Mouse (Mus musculus) liver, postnatal 0 days (tissue): Measurements from ENCODE around the gene Lypd5. TPM values are rescaled to one million over a fixed set of nuclear protein-coding genes. Genes with fewer than 3 reads are reported as not detected.
A peak's percentile ranks its signal among the peaks of the same experiment; 100 is the strongest.
"Not testable (repeated sequence)": the region's sequence is repeated elsewhere in the genome, so short reads cannot be mapped to it uniquely, and the experiment has no call there.

Source experiments
- ATAC-seq: fragments of 200-750 bp; cut with Nextera tagmentation; 2 replicates; pipeline ENCODE4 v1.8.0; 2017; ENCODE audit warnings: mild to moderate bottlenecking, moderate library complexity
- DNase-seq: peaks from one replicate; pipeline ENCODE4 v3.0.0-alpha.2; 2016
- H3K27ac ChIP-seq: fragments of 300-500 bp; sonication (generic); 2 replicates; pipeline ENCODE4 v1.5.1; 2014; ENCODE audit warnings: antibody characterized with exemption, moderate library complexity, mild to moderate bottlenecking, low read depth
- H3K27me3 ChIP-seq: fragments of 300-500 bp; sonication (generic); 2 replicates; pipeline ENCODE4 v1.6.1; 2014; ENCODE audit warnings: low read length, control low read depth, mixed read lengths; ENCODE audit not compliant: insufficient read depth
- H3K36me3 ChIP-seq: fragments of 300-500 bp; sonication (generic); replicated peaks from 2 replicates; pipeline ENCODE4 v1.6.1; 2014; ENCODE audit warnings: mild to moderate bottlenecking, control low read depth, low read length, moderate library complexity, mixed read lengths; ENCODE audit not compliant: insufficient read depth
- H3K4me1 ChIP-seq: fragments of 300-500 bp; sonication (generic); 2 replicates; pipeline ENCODE4 v1.6.1; 2014; ENCODE audit warnings: antibody characterized with exemption, mild to moderate bottlenecking, control low read depth; ENCODE audit not compliant: insufficient read depth
- H3K4me2 ChIP-seq: fragments of 300-500 bp; sonication (generic); 2 replicates; pipeline ENCODE4 v1.6.1; 2014; ENCODE audit warnings: low read depth, mild to moderate bottlenecking, low read length, moderate library complexity, mixed read lengths
- H3K4me3 ChIP-seq: fragments of 300-500 bp; sonication (generic); 2 replicates; pipeline ENCODE4 v1.5.1; 2014; ENCODE audit warnings: low read depth, low read length
- H3K9ac ChIP-seq: fragments of 300-500 bp; sonication (generic); replicated peaks from 2 replicates; pipeline ENCODE4 v1.6.1; 2014; ENCODE audit warnings: mild to moderate bottlenecking, moderate library complexity
- H3K9me3 ChIP-seq: fragments of 300-500 bp; sonication (generic); 2 replicates; pipeline ENCODE4 v1.6.1; 2016; ENCODE audit warnings: mild to moderate bottlenecking, control low read depth, low read length, mixed read lengths
- CTCF ChIP-seq: sonication (generic); IDR thresholded peaks from 2 replicates; pipeline ENCODE4 v1.5.1; 2016; ENCODE audit warnings: antibody characterized with exemption, low read depth
- EP300 ChIP-seq: IDR thresholded peaks from 2 replicates; pipeline ENCODE4 v1.6.1; 2016; ENCODE audit warnings: antibody characterized with exemption, low read depth, mild to moderate bottlenecking
- WGBS: fragments of 180-500 bp; shearing (Covaris S2); extraction: QIAGEN DNeasy Blood & Tissue Kit; methylation state at CpG from one replicate; pipeline ENCODE4 v1.1.7; 2014; ENCODE audit not compliant: insufficient replicate concordance; 5-methylcytosine and 5-hydroxymethylcytosine counted together
- polyA plus RNA-seq: library from polyadenylated mRNA; unstranded; fragments of >200 nt; fragmentation: Nextera tagmentation; extraction: Ambion mirVana; gene quantifications from 2 replicates; pipeline ENCODE4 v1.2.1, GENCODE M21; 2015

Gene Lypd5
- polyA plus RNA-seq, 1 experiment from 2014 or later = 0.06 TPM

- no peak for TF ChIP-seq EP300
- TF ChIP-seq CTCF = no peak
- Histone ChIP-seq H3K9ac (no peak overlapping the region), H3K36me3 (no peaks in the 10 kb centered on the region), H3K9me3 (no peaks in the 10 kb centered on the region), H3K27me3 (no peaks in the 10 kb centered on the region), H3K4me3 (no peak overlapping the region), H3K4me2 (peak overlapping the region; percentile 61; the same call in 1 of the 2 replicates), H3K27ac (peak overlapping the region; percentile 78), H3K4me1 (peaks cover 32% of the 10 kb centered on the region)
- DNase-seq = no peak
- ATAC-seq = no peak
- 55% methylated on average over 3 of the region's 3 CpGs for WGBS
Observed at GRCm38 (mm10) chr7:24394054-24394453, 45.1 kb downstream of the Lypd5 start.

DNA sequence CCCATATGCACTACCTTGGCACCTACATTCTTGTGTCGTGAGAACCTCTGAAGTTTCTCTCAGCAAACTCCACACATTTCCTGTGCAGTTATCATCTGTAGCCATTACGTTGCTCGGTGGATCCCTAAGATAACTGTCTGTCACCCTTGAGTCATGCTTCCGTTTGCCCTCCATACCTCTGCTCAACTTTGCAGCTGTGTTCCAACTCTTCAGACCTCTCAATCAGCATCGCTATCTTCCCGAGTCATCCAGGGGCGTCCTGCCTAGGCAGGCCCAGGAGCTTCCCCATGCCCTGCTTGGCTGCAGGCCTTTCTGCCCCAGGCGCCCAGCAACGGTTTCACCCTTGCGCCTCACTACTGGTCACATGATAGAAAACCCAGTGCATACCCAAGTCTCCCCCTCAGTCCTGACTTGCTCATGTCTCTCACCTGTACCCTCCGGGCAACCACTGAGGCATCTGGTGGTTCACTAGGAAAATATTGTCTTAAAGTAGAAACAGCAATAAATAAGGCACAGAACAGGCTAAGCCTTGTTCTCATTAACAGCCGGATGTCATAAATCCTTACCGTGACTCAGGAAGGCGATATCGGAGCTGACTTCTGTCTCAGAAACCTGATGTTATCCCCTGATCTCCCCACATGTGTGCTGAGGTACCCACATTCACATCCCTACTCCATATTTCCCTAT, 45.6 kb downstream of the Lypd5 start:
- peak overlapping the region; percentile 61 for H3K4me2 ChIP-seq
- TF ChIP-seq CTCF = no peak
- peak; percentile 78 for TF ChIP-seq EP300
- peak overlapping the region; percentile 58 for H3K9ac ChIP-seq
- WGBS = 31% methylated on average over 15 of the region's 15 CpGs
- H3K4me3 ChIP-seq = 0 out of 2 replicates have a peak overlapping the region, but pooled peaks have one; percentile 10
- no peaks in the 10 kb centered on the region for H3K27me3 ChIP-seq
- H3K9me3 ChIP-seq = no peaks in the 10 kb centered on the region
- DNase-seq = no peak
- H3K27ac ChIP-seq = peak overlapping the region; percentile 78
- ATAC-seq = peak; percentile 3
- peaks cover 32% of the 10 kb centered on the region for H3K4me1 ChIP-seq
- no peaks in the 10 kb centered on the region for H3K36me3 ChIP-seq

DNA sequence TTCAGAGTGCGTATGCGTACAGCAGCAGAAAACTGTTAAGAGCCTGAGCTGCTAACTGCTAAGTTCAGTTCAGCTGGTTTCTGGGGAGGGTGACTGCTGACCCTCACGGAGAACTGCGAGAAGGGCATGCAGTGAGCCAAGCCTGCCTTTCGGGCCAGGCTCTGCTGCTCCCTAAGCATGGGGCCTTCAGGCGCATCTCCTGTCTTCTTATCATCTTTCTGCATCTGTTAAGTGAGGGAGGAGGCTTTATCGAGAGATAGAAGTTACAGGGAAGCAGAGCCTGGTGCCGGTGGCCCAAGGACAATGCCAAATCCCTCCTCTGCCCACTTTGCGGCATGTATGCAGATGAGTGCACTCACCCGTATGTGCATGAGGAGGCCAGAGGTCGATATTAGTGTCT, 47.8 kb downstream of the Lypd5 start:
- Histone ChIP-seq H3K27ac (peak overlapping the region; percentile 58; the same call in 1 of the 2 replicates), H3K9ac (peak overlapping the region; percentile 18; the same call in 1 of the 2 replicates), H3K4me1 (peaks cover 37% of the 10 kb centered on the region), H3K36me3 (no peaks in the 10 kb centered on the region), H3K9me3 (no peaks in the 10 kb centered on the region), H3K4me3 (no peak overlapping the region), H3K27me3 (no peaks in the 10 kb centered on the region), H3K4me2 (peak overlapping the region; percentile 79)
- TF ChIP-seq EP300 = peak; percentile 82
- TF ChIP-seq CTCF = no peak
- DNase-seq = no peak
- 52% methylated on average over 11 of the region's 11 CpGs for WGBS
- no peak for ATAC-seq

DNA sequence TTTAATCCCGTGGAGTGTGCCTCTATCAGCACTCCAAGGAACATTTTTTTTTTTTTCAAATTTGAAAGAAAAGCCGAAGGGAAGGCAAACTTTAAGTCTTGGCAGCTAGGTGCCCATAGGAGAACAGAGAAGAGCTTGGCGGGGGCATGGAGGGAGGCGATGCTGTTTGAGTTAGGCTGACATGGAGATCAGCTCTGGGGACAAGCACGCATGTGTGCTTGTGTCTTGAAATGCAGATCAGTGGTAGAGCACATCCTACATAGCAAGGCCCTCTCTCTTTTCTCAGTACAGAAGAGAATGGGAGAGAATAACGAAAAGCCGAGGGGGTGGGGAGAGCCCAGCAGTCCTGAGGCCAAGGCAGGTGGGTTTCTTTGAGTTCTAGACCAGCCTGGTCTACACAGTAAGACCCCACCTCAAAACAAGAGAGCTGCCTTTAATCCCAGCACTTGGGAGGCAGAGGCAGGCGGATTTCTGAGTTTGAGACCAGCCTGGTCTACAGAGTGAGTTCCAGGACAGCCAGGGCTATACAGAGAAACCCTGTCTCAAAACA, 49.4 kb downstream of the Lypd5 start:
- peak overlapping the region; percentile 79 for H3K4me2 ChIP-seq
- H3K27ac ChIP-seq = peak overlapping the region; percentile 95

GRCm38 (mm10) chr7:24399256-24400081, 50.5 kb downstream of the Lypd5 start, which contains the start of gene Smg9:
Smg9 (plus strand) TSS chr7:24399619.
- H3K4me2 ChIP-seq = peak within 1 kb of the TSS; percentile 79
- H3K27me3 ChIP-seq = no peaks in the 10 kb centered on the region
- no peaks in the 10 kb centered on the region; the same call in 1 of the 2 replicates for H3K9me3 ChIP-seq
- WGBS = 1% methylated on average over 66 of the region's 66 CpGs
- H3K36me3 ChIP-seq = peaks cover 15% of the 10 kb centered on the region
- peak within 1 kb of the TSS; percentile 66 for H3K9ac ChIP-seq
- DNase-seq (peak; percentile 97), ATAC-seq (peak; percentile 94)
- peaks cover 31% of the 10 kb centered on the region for H3K4me1 ChIP-seq
- peak within 1 kb of the TSS; percentile 51 for H3K4me3 ChIP-seq
- TF ChIP-seq EP300 (no peak), CTCF (no peak)
- peak within 1 kb of the TSS; percentile 95 for H3K27ac ChIP-seq

More for the DNA sequence above, 49.4 kb downstream of the Lypd5 start:
- Histone ChIP-seq H3K27me3 (no peaks in the 10 kb centered on the region), H3K4me1 (peaks cover 33% of the 10 kb centered on the region), H3K4me3 (peak overlapping the region; percentile 51), H3K9ac (peak overlapping the region; percentile 66), H3K9me3 (no peaks in the 10 kb centered on the region; the same call in 1 of the 2 replicates), H3K36me3 (peaks cover 8% of the 10 kb centered on the region)
- DNase-seq = no peak
- TF ChIP-seq EP300 (no peak), CTCF (no peak)
- ATAC-seq = no peak
- WGBS = 81% methylated on average over 8 of the region's 8 CpGs

DNA sequence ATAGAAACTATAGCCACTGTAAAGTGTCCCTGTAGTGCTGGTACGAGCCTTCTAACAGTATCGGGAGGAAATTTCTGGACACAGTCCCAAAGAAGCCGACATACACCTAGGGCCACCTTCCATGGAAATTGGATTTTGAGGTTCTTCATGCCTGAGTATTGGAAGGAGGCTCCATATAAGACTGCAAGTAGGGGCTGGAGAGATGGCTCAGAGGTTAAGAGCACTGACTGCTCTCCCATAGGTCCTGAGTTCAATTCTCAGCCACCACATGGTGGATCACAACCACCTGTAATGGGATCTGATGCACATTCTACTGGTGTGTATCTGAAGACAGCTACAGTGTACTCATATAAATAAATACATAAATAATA, 51.1 kb downstream of the Lypd5 start:
- no peak for TF ChIP-seq CTCF
- no peak for TF ChIP-seq EP300
- no peaks in the 10 kb centered on the region for H3K27me3 ChIP-seq
- peak overlapping the region; percentile 66 for H3K9ac ChIP-seq
- H3K36me3 ChIP-seq = peaks cover 19% of the 10 kb centered on the region
- H3K9me3 ChIP-seq = no peaks in the 10 kb centered on the region; the same call in 1 of the 2 replicates
- H3K4me2 ChIP-seq = peak overlapping the region; percentile 79
- H3K4me1 ChIP-seq = peaks cover 25% of the 10 kb centered on the region
- H3K4me3 ChIP-seq = peak overlapping the region; percentile 51
- ATAC-seq (no peak), DNase-seq (no peak)
- 9% methylated on average over 3 of the region's 3 CpGs for WGBS
- H3K27ac ChIP-seq = peak overlapping the region; percentile 95

DNA sequence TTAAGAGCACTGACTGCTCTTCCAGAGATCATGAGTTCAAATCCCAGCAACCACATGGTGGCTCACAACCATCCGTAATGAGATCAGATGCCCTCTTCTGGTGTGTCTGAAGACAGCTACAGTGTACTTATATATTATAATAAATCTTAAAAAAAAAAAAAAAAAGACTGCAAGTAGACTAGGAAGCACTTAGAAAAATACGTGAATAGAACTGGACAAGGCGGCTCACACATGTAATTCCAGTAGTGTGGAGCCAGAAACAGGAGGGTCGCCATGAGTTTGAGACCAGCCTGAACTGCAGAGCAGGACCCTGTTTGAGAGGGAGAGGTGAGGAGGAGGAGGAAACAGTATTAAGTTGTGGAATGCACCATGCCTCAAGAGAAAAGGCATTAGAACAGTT, 51.5 kb downstream of the Lypd5 start:
- not testable (repeated sequence) for DNase-seq, H3K27me3 ChIP-seq, ATAC-seq, H3K9me3 ChIP-seq
- H3K9ac ChIP-seq = peak overlapping the region; percentile 66
- peak overlapping the region; percentile 95; the same call in 1 of the 2 replicates for H3K27ac ChIP-seq
- H3K36me3 ChIP-seq = peaks cover 23% of the 10 kb centered on the region
- WGBS = 74% methylated on average over 4 of the region's 4 CpGs
- H3K4me3 ChIP-seq = peak overlapping the region; percentile 51
- peak overlapping the region; percentile 79 for H3K4me2 ChIP-seq
- H3K4me1 ChIP-seq = peaks cover 21% of the 10 kb centered on the region
